Mouse (Mus musculus) adrenal gland, adult (tissue): ENCODE measurements at regions not wholly inside any gene's neighbourhood (a gene's known extent, or its start where the extent isn't known, plus 50 kb on each side); places are given as distances from the start of the nearest gene placed in this dataset.
A peak's percentile ranks its signal among the peaks of the same experiment; 100 is the strongest.

Experiments used
- DNase-seq, 2 experiments: peaks; one replicate each; pipeline ENCODE4 v3.0.0; 2022 to 2023; ENCODE audit warnings: low spot score in 1 of 2; ENCODE audit not compliant: inconsistent age in 2 of 2

- no peak for DNase-seq
These were observed 112.2 kb upstream of the Nxt1 start for GRCm38 (mm10) chr2:148560013-148560773.

- no peak for DNase-seq
These were observed 113.0 kb upstream of the Nxt1 start for GRCm38 (mm10) chr2:148559376-148559775.

- DNase-seq = peak; percentile 20 to 78
These were observed 114.0 kb upstream of the Nxt1 start for GRCm38 (mm10) chr2:148558365-148558764.

DNA sequence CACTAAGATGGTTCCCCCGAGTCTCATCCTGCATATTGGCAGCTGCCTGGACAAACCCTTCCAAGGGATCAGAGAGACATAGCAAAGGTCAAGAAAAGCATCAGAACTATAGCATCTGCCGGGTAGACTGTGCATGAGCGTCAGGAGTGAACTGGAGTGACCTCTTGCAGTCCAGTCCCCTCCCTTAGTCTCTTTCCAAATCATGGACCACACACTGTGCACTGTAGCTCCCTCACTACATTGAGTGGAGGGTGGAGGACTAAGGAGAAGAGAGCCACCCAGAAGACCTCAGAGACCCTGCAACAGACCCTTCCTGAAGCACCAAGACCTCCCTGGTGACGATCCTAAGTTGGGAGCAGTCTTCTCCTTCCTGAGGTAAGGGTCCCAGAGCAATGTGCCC lies 107.8 kb upstream of the Cd93 start:
- DNase-seq = no peak

DNA sequence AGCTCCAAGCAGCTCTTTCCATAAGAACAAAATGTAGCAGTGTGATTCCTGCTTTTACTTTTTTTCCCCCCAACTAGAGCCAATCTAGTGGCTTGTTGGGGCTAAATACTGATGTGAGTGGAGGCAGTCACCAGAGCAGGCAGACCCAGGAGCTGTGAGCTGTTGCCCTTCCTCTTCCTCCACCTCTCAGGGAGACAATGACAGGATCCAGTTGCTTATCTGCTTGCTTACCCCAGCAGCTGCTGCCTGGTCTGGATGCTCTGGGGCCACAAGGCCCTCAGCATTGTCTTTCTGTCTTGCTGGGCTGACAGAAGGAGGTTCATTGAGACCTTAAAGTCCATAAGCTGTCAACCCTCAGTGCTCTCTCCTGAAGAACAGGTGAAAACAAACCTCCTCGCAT lies 106.3 kb upstream of the Cd93 start:
- DNase-seq = no peak

- DNase-seq = no peak
These were observed 99.0 kb upstream of the Cd93 start for GRCm38 (mm10) chr2:148542340-148542739.

DNA sequence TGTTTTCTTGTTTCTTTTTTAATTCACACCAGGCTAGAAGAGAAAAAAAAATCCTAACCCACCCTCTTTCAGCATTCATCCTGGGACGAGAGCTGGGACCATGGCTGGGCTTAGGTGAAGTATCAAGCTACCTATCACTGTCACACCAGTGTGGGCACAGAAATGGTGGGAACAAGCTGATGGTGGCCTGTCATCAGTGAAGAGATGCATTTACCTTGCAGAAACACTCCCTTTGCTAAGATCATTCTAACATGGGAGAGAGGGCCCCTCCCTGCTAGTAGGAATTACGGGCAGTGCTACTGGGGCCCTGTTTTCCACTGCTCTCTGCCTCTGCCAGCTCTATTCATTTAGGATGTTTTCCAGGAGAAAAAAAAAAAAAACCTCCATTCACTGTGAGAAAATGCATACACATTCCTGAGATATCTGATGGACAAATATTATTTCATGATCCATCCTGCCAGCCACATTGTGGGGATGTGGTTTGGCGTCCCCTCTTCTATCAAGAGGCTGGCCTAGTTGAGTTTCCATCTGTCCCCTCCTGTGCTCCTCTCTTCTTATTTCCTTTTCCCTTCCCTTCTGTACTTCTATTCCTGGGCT lies 94.6 kb upstream of the Cd93 start:
- no peak for DNase-seq

GRCm38 (mm10) chr2:148537251-148537650 lies 93.9 kb upstream of the Cd93 start:
- no peak for DNase-seq

- DNase-seq = no peak
These were observed 93.2 kb upstream of the Cd93 start for GRCm38 (mm10) chr2:148536608-148537007.

DNA sequence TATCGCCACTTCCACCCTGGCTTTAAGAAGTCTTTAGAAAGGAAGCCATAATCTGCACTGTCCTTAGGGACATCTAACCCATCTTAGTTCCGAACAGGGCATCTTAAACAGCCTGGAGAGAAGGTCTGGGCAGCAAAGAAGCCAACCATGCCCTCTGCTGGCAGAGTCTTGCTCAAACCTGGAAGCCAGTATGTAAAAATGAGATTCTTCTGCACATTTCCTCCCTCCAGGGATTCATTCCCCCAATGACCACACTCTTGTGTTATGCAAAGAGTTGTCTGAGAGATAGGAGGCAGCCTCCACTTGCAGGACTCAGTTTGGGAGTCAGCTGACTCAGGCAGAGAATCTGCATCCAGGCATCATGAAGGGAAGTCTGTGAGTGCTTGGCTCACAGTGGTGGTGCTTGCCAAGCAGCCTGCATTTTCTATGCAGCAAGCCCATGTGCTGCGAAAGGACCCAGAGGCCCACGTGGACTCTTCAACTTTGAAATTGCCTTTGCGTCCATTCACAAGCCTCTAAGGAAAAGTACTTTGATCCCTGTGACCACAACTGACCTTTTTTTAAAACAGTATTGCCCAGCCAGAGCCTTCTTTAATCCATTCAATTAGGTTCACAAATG lies 92.3 kb upstream of the Cd93 start:
- DNase-seq = peak; percentile 41 to 84

DNA sequence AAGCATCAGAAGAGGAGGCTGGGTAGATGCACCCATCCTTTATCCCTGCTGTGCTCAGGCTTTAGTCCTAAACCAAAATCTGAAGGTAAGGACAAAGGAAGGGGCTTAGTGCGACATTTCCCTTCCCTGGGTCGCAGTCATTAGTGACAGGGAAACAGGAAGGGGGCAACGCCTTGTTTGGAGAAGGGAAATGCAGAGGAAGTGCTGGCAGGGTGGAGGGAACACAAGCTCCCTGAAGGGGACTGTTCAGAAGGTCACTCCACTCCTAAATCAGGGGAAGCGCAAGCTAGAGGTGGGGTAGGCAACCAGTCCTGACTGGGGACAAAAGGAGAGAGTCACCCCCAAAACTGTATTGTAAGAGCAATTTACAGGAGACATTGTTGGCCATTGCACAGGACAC lies 88.7 kb upstream of the Cd93 start:
- DNase-seq = no peak

DNA sequence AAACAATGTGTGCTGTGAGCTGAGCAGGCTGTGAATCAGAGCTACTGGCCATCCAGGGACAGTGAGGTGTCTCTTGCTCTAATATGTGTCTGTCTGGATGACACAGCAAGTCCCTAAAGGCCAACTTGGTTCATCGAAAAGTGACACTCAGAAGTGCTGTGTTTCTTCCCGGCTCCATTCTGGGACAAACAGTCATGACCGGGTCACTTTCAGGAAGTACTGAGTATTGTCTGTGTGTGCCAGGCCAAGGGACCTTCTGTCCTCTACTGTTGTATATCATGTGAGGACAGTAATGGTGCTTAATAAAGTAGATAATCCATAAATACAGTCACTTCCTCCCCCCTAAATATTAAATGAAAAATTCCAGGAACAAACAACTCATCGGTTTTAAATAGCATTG lies 87.2 kb upstream of the Cd93 start:
- DNase-seq = peak; percentile 48 to 66

GRCm38 (mm10) chr2:148529900-148530299 lies 86.5 kb upstream of the Cd93 start:
- DNase-seq = no peak

DNA sequence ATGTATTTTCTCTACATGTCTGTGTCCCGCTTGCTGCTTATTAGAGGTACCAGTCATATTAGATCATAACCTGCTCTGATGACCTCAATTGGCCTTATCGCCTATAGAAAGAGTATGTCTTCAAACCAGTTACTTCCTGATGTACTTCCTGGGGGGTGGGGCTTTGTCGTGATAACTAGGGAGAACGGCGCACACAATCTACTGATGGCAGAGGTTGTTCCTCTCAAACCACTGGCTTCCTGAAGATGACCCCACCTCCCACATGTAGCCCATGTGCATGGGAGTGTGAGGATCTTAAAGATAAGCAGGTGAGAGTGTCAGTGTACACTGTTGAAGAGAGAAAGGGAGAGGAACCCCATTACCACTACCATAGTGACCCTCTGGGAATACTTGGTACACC lies 84.4 kb upstream of the Cd93 start:
- no peak for DNase-seq

DNA sequence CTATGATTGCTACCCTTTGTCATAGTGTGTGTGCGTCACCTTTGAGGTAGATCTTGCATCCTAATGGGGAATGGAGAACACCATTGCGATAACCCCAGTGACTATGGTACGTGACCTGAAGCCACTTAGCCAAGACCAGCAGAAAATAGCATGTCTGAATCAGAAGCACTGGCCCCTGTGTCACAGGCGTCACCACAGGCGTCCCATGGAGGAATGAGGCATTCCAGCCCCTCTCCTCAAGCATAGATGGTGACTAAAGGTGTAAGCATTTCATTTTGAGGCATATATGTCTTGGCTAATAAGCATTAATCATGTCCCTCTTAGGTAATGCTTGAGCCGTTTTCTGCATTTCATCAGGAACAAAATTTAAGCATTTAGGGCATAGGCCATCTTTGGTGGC lies 82.1 kb upstream of the Cd93 start:
- no peak for DNase-seq

DNA sequence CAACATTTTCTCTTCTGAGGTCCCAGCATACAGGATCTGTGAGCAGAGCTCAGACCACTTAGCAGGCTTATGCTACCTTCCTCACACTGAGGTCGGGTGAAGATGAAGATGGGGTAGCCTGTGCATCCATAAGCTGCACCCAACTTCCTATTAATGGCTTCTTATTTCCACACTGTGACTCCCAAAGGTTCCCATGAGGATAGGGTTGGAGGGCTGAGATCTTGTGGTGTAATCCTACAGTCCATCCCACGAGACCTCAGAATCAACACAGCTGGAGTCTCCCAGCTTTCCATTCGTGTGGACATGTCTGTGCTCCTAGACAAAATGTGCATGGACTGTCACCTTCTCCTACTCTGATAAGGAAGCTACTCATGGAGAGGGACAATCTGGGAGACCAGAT lies 80.0 kb upstream of the Cd93 start:
- DNase-seq = no peak

DNA sequence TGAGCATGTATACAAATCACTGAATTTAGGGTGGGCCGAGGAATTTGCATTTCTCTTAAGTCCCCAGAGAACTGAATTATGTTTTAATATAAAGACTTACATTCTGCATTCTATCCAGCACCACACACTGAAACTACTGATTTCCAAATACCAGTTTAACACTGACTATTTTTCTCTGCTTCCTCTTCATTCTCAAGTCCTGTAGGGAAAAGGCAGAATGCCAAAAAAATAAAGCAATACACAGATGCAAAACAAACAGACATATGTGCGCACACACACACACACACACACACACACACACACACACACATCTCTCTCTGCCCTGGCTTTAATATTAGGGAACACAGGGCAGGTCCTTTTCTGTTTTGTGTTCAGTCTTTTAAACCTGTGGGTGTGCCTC lies 79.6 kb upstream of the Cd93 start:
- no peak for DNase-seq

GRCm38 (mm10) chr2:148521966-148522575 lies 78.7 kb upstream of the Cd93 start:
- peak in 1 of 2 experiments; percentile 55 for DNase-seq

- no peak for DNase-seq
These were observed 76.9 kb upstream of the Cd93 start for GRCm38 (mm10) chr2:148520291-148520690.

DNA sequence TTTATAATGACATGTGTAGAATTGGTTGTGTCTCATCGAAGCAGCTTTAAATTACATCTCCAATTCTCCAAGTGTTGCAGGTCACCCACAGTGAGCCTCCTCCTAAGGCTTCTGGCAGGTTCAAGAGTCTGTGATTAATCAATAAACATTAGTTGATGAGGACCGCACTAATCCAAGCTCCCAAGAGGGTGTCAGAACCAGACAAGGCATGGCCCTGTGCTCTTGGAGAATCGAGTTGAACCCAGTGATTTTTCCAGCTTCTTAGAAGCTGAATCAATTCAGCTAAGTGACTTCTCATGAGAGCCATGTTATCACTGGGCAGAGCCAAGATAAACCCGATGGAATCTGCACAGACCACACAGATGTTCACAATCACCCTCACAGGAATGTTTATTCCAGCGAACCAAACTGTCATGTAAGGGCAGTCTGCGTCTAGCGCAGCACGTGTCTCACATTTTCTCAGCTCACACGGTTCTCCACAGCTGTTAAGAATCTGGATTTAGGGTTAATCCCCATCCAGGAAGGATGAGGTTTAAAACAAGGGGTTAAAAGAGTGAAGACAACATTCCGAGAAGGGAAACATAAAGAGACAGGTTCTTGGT lies 76.4 kb upstream of the Cd93 start:
- no peak for DNase-seq

DNA sequence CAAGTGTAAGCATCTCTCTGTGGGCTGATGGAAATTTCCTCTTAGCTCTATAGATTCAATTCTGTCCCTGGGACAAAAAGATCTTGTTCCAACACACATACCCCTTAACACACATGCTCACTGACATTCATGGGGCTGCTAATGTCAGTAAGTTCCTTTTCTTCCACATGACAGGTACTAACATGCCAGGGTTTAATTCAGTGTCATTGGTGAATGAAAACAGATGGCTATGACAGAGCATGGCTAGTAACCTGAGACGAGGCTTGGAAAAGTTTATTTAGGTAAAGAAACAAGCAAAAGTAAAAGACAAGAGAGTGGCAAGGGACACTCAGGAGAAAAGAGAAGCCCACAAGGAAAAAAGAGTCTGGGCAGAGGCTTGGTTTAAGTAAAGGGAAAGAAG lies 74.5 kb upstream of the Cd93 start:
- no peak for DNase-seq
